Mouse (Mus musculus) intestine, embryonic 15.5 days (tissue): Measurements from ENCODE around the gene Rsf1. TPM values are rescaled to one million over a fixed set of nuclear protein-coding genes. Genes with fewer than 3 reads are reported as not detected.

ENCODE experiments used
- ATAC-seq: fragments of 200-750 bp; cut with Nextera tagmentation; 2 replicates; pipeline ENCODE4 v1.8.0; 2017; ENCODE audit warnings: moderate TSS enrichment, moderate library complexity
- H3K27ac ChIP-seq: fragments of 300-500 bp; sonication (generic); 2 replicates; pipeline ENCODE4 v1.5.1; 2015; ENCODE audit warnings: mild to moderate bottlenecking, inconsistent platforms
- H3K27me3 ChIP-seq: fragments of 300-500 bp; sonication (generic); replicated peaks from 2 replicates; pipeline ENCODE4 v1.6.1; 2015; ENCODE audit warnings: inconsistent platforms
- H3K36me3 ChIP-seq: fragments of 300-500 bp; sonication (generic); 2 replicates; pipeline ENCODE4 v1.6.1; 2015; ENCODE audit warnings: inconsistent platforms
- H3K4me1 ChIP-seq: fragments of 300-500 bp; sonication (generic); replicated peaks from 2 replicates; pipeline ENCODE4 v1.6.1; 2015; ENCODE audit warnings: inconsistent platforms
- H3K4me2 ChIP-seq: fragments of 300-500 bp; sonication (generic); replicated peaks from 2 replicates; pipeline ENCODE4 v1.6.1; 2015; ENCODE audit warnings: mild to moderate bottlenecking, inconsistent platforms
- H3K4me3 ChIP-seq: fragments of 300-500 bp; sonication (generic); replicated peaks from 2 replicates; pipeline ENCODE4 v1.5.1; 2015; ENCODE audit warnings: inconsistent platforms
- H3K9ac ChIP-seq: fragments of 300-500 bp; sonication (generic); 2 replicates; pipeline ENCODE4 v1.6.1; 2015; ENCODE audit warnings: inconsistent platforms
- H3K9me3 ChIP-seq: fragments of 300-500 bp; sonication (generic); 2 replicates; pipeline ENCODE4 v1.6.1; 2016; ENCODE audit warnings: inconsistent platforms
- WGBS: fragments of 180-500 bp; shearing (Covaris S2); methylation state at CpG from one replicate; pipeline ENCODE4 v1.1.7; 2015; 5-methylcytosine and 5-hydroxymethylcytosine counted together
- polyA plus RNA-seq: library from polyadenylated mRNA; unstranded; fragments of >200 nt; fragmentation: Nextera tagmentation; extraction: Ambion mirVana; gene quantifications from 2 replicates; pipeline ENCODE4 v1.2.1, GENCODE M21; 2015

Gene Rsf1
- polyA plus RNA-seq, 1 experiment from 2014 or later: 18.8 TPM

DNA sequence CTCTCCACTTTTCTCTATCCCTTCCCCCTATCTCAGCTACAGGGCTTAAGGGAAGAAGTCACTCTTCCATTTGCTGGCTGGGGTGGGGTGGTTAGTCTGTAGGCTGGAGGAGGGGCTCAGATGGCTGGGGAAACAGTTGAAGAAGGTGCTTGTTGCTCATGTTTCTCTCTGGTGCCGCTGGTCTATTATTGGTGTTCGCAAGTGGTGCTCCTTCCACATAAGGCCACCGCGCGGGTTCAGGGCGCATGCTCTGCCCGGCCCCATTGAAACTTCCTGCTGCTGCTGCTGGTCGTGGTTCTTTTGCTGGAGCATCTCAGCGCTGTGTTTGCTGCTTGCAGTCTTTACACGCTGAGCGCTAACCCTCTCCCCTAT lies 1.1 kb downstream of the Rsf1 start:
- Histone ChIP-seq H3K9me3 (no peaks in the 10 kb centered on the region), H3K9ac (peak overlapping the region; percentile 98), H3K4me3 (peak overlapping the region; percentile 99), H3K27ac (peak overlapping the region; percentile 95), H3K36me3 (no peaks in the 10 kb centered on the region), H3K4me1 (peaks cover 2% of the 10 kb centered on the region; the same call in 1 of the 2 replicates), H3K27me3 (no peaks in the 10 kb centered on the region), H3K4me2 (peak overlapping the region; percentile 62)
- 0% methylated on average over 11 of the region's 11 CpGs for WGBS
- peak; percentile 52 for ATAC-seq

GRCm38 (mm10) chr7:97588506-97588905 lies 8.8 kb downstream of the Rsf1 start:
- H3K27ac ChIP-seq: no peak overlapping the region
- peaks cover 18% of the 10 kb centered on the region for H3K4me1 ChIP-seq
- H3K9ac ChIP-seq: no peak overlapping the region
- H3K9me3 ChIP-seq: no peaks in the 10 kb centered on the region
- H3K36me3 ChIP-seq: no peaks in the 10 kb centered on the region
- no peak for ATAC-seq
- 76% methylated on average over 5 of the region's 5 CpGs for WGBS
- no peaks in the 10 kb centered on the region for H3K27me3 ChIP-seq
- H3K4me2 ChIP-seq: no peak overlapping the region
- H3K4me3 ChIP-seq: no peak overlapping the region

DNA sequence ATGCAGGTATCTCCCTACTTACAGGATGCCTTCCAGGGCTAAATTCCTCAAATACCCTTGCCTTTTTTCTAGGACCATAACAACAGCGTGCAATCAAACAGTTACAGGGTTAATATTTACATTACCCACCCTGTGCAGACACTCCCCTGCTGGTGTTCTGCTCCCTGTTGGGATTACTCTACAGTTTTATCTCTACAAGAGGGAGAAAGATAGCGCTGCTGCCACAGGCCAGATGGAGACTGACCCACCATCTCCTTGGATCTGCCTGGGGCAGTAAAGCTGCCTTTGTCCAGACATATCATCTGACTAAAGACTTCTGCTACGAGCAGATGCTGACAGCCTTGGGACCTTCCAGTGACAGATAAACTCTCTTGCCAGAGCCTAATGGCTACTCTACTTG lies 10.8 kb downstream of the Rsf1 start:
- Histone ChIP-seq H3K36me3 (no peaks in the 10 kb centered on the region), H3K4me2 (peak overlapping the region; percentile 33), H3K9me3 (no peaks in the 10 kb centered on the region), H3K4me3 (no peak overlapping the region), H3K9ac (no peak overlapping the region), H3K4me1 (peaks cover 18% of the 10 kb centered on the region), H3K27ac (no peak overlapping the region), H3K27me3 (no peaks in the 10 kb centered on the region)
- ATAC-seq: peak; percentile 73
- WGBS: 6% methylated on average over 3 of the region's 3 CpGs

GRCm38 (mm10) chr7:97591336-97591735 lies 11.6 kb downstream of the Rsf1 start:
- Histone ChIP-seq H3K4me3 (no peak overlapping the region), H3K4me2 (no peak overlapping the region), H3K4me1 (peaks cover 18% of the 10 kb centered on the region), H3K36me3 (no peaks in the 10 kb centered on the region), H3K9me3 (no peaks in the 10 kb centered on the region), H3K27me3 (no peaks in the 10 kb centered on the region), H3K9ac (no peak overlapping the region), H3K27ac (0 out of 2 replicates have a peak overlapping the region, but pooled peaks have one; percentile 48)
- WGBS: 59% methylated on average over 6 of the region's 6 CpGs
- ATAC-seq: peak; percentile 64

DNA sequence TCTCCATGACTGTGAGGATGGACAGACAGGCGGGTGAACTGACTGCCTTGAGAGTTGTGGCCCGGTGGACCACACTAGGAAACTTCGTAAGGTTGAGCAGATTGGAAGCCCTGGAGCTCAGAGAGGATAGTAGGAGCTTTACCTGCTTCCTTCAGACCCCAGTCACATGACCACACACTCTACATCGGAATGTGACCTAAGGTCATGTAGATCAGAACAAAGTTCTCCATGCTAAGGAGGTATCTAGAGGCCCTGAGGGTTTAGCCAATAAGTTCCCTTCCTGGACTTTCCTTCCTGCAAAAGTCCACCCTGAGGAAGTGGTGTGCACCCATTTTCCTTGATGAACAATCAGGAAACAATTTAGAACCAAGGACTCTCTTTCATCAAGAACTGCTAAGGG lies 12.7 kb downstream of the Rsf1 start:
- Histone ChIP-seq H3K4me2 (no peak overlapping the region), H3K4me1 (peaks cover 18% of the 10 kb centered on the region), H3K27ac (no peak overlapping the region), H3K4me3 (no peak overlapping the region), H3K36me3 (no peaks in the 10 kb centered on the region), H3K9ac (no peak overlapping the region), H3K27me3 (no peaks in the 10 kb centered on the region), H3K9me3 (no peaks in the 10 kb centered on the region)
- 91% methylated on average over 4 of the region's 4 CpGs for WGBS
- no peak for ATAC-seq

GRCm38 (mm10) chr7:97593535-97593934 lies 13.8 kb downstream of the Rsf1 start:
- no peaks in the 10 kb centered on the region for H3K9me3 ChIP-seq
- no peak overlapping the region for H3K9ac ChIP-seq
- H3K4me1 ChIP-seq: peaks cover 18% of the 10 kb centered on the region
- H3K4me2 ChIP-seq: no peak overlapping the region
- H3K27ac ChIP-seq: no peak overlapping the region
- ATAC-seq: no peak
- H3K4me3 ChIP-seq: no peak overlapping the region
- H3K36me3 ChIP-seq: no peaks in the 10 kb centered on the region
- WGBS: 68% methylated on average over 2 of the region's 2 CpGs
- no peaks in the 10 kb centered on the region for H3K27me3 ChIP-seq

DNA sequence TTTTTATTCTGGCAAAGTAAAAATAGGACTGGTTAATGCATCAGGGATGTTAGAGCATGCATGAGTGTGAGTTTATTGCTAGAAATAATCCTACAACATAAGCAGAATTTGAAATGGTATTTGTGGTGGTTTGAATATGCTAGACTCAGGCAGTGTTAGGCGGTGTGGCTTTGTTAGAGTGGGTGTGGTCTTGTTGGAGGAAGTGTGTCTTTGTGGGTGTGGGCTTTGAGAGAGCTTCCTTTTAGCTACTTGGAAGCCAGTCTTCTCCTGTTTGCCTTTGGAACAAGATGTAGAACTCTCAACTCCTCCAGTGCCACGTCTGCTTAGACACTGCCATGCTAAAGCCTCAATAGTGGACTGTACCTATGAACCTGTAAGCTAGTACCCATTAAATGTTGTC lies 18.9 kb downstream of the Rsf1 start:
- no peak overlapping the region for H3K4me3 ChIP-seq
- H3K4me2 ChIP-seq: no peak overlapping the region
- no peaks in the 10 kb centered on the region for H3K9me3 ChIP-seq
- 86% methylated on average over 2 of the region's 2 CpGs for WGBS
- H3K36me3 ChIP-seq: no peaks in the 10 kb centered on the region
- H3K27ac ChIP-seq: no peak overlapping the region
- H3K4me1 ChIP-seq: peaks cover 2% of the 10 kb centered on the region; the same call in 1 of the 2 replicates
- no peak overlapping the region for H3K9ac ChIP-seq
- no peak for ATAC-seq
- no peaks in the 10 kb centered on the region for H3K27me3 ChIP-seq

GRCm38 (mm10) chr7:97621346-97621745 lies 41.7 kb downstream of the Rsf1 start:
- H3K4me2 ChIP-seq: no peak overlapping the region
- no peaks in the 10 kb centered on the region for H3K9me3 ChIP-seq
- H3K4me3 ChIP-seq: no peak overlapping the region
- H3K27ac ChIP-seq: no peak overlapping the region
- H3K27me3 ChIP-seq: no peaks in the 10 kb centered on the region
- H3K9ac ChIP-seq: no peak overlapping the region
- no peaks in the 10 kb centered on the region for H3K4me1 ChIP-seq
- WGBS: 62% methylated on average over 5 of the region's 5 CpGs
- no peaks in the 10 kb centered on the region for H3K36me3 ChIP-seq
- ATAC-seq: no peak

GRCm38 (mm10) chr7:97622676-97623075 lies 43.0 kb downstream of the Rsf1 start:
- no peak overlapping the region for H3K27ac ChIP-seq
- ATAC-seq: no peak
- no peaks in the 10 kb centered on the region for H3K9me3 ChIP-seq
- H3K9ac ChIP-seq: no peak overlapping the region
- H3K27me3 ChIP-seq: no peaks in the 10 kb centered on the region
- no peak overlapping the region for H3K4me2 ChIP-seq
- WGBS: 87% methylated on average over 1 of the region's 1 CpGs
- no peaks in the 10 kb centered on the region for H3K36me3 ChIP-seq
- no peaks in the 10 kb centered on the region for H3K4me1 ChIP-seq
- no peak overlapping the region for H3K4me3 ChIP-seq

- ATAC-seq: no peak
- Histone ChIP-seq H3K4me1 (no peaks in the 10 kb centered on the region), H3K4me2 (no peak overlapping the region), H3K9me3 (no peaks in the 10 kb centered on the region), H3K4me3 (no peak overlapping the region), H3K27ac (no peak overlapping the region), H3K27me3 (no peaks in the 10 kb centered on the region), H3K36me3 (no peaks in the 10 kb centered on the region), H3K9ac (no peak overlapping the region)
Observed at GRCm38 (mm10) chr7:97623402-97623801, 43.7 kb downstream of the Rsf1 start.

GRCm38 (mm10) chr7:97629351-97629750 lies 49.7 kb downstream of the Rsf1 start:
- Histone ChIP-seq H3K27ac (no peak overlapping the region), H3K27me3 (no peaks in the 10 kb centered on the region), H3K4me2 (no peak overlapping the region), H3K4me1 (no peaks in the 10 kb centered on the region), H3K9me3 (no peaks in the 10 kb centered on the region), H3K4me3 (no peak overlapping the region), H3K36me3 (no peaks in the 10 kb centered on the region), H3K9ac (no peak overlapping the region)
- 53% methylated on average over 2 of the region's 2 CpGs for WGBS
- ATAC-seq: no peak

- H3K9ac ChIP-seq: no peak overlapping the region
- WGBS: 85% methylated on average over 2 of the region's 2 CpGs
- no peaks in the 10 kb centered on the region for H3K36me3 ChIP-seq
- ATAC-seq: no peak
- H3K27me3 ChIP-seq: no peaks in the 10 kb centered on the region
- H3K4me3 ChIP-seq: no peak overlapping the region
- no peaks in the 10 kb centered on the region for H3K4me1 ChIP-seq
- H3K27ac ChIP-seq: no peak overlapping the region
- H3K9me3 ChIP-seq: no peaks in the 10 kb centered on the region
- no peak overlapping the region for H3K4me2 ChIP-seq
Observed at GRCm38 (mm10) chr7:97631290-97631689, 51.6 kb downstream of the Rsf1 start.

DNA sequence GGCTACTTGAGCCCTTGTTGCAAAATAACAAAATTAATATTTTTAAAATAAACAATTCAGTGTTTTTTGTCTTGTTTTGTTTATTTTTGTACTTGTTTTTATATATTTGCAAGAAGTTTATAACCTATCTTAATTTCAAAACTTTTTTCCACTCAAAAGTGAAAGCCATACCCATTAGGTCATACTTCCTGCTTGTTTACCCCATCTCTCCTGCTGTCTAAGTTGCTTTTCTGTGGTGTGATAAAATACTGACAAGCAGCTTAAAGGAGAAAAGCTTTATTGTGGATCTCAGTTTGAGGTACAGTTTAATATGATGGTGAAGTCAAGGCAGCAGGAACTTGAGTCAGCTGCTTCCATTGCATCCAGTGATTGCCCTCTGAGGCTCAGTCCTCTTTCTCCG lies 53.2 kb downstream of the Rsf1 start:
- Histone ChIP-seq H3K4me2 (no peak overlapping the region), H3K9me3 (no peaks in the 10 kb centered on the region), H3K36me3 (no peaks in the 10 kb centered on the region), H3K9ac (no peak overlapping the region), H3K27ac (no peak overlapping the region), H3K4me3 (no peak overlapping the region), H3K4me1 (no peaks in the 10 kb centered on the region), H3K27me3 (no peaks in the 10 kb centered on the region)
- no peak for ATAC-seq
- 88% methylated on average over 1 of the region's 1 CpGs for WGBS

DNA sequence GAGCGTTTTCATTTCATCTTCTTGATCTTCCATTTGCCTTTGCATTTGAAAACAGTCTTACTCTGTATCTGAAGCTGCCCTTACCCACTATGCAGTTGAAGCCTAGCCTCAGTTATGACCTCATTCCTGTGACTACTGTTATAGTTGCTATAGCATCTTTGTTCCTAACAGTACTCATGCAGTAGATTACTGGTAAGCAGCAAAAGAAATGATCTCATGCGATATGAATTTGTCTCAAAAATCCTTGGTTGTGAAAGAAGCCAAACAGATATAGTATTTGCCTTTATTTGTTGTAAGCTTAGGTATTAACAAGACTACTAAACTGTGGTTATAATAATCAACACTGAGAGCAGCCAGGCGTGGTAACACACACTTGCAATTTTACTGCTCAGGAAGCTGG lies 65.4 kb downstream of the Rsf1 start:
- no peaks in the 10 kb centered on the region for H3K4me1 ChIP-seq
- WGBS: 77% methylated on average over 3 of the region's 3 CpGs
- no peak overlapping the region for H3K27ac ChIP-seq
- H3K36me3 ChIP-seq: no peaks in the 10 kb centered on the region
- no peak overlapping the region for H3K4me2 ChIP-seq
- H3K4me3 ChIP-seq: no peak overlapping the region
- no peaks in the 10 kb centered on the region for H3K27me3 ChIP-seq
- no peak overlapping the region for H3K9ac ChIP-seq
- ATAC-seq: no peak
- no peaks in the 10 kb centered on the region for H3K9me3 ChIP-seq
